Mouse (Mus musculus) stomach, postnatal 0 days (tissue): ENCODE data around the gene Cck. TPM values are rescaled to one million over a fixed set of nuclear protein-coding genes. Genes with fewer than 3 reads are reported as not detected.

ENCODE experiments used
- ATAC-seq: fragments of 200-750 bp; cut with Nextera tagmentation; 2 replicates; pipeline ENCODE4 v1.8.0; 2017; ENCODE audit not compliant: low FRiP score, low TSS enrichment
- DNase-seq: peaks from one replicate; pipeline ENCODE4 v3.0.0-alpha.2; 2016; ENCODE audit warnings: low spot score
- H3K27ac ChIP-seq: fragments of 300-500 bp; sonication (generic); replicated peaks from 2 replicates; pipeline ENCODE4 v1.5.1; 2014; ENCODE audit warnings: mild to moderate bottlenecking, control low read depth
- H3K27me3 ChIP-seq: fragments of 300-500 bp; sonication (generic); 2 replicates; pipeline ENCODE4 v1.6.1; 2014; ENCODE audit warnings: low read length; ENCODE audit not compliant: control insufficient read depth, insufficient read depth
- H3K36me3 ChIP-seq: fragments of 300-500 bp; sonication (generic); 2 replicates; pipeline ENCODE4 v1.6.1; 2014; ENCODE audit warnings: low read length, mixed read lengths; ENCODE audit not compliant: control insufficient read depth, insufficient read depth
- H3K4me1 ChIP-seq: fragments of 300-500 bp; sonication (generic); replicated peaks from 2 replicates; pipeline ENCODE4 v1.6.1; 2014; ENCODE audit warnings: antibody characterized with exemption; ENCODE audit not compliant: control insufficient read depth, insufficient read depth
- H3K4me2 ChIP-seq: fragments of 300-500 bp; sonication (generic); replicated peaks from 2 replicates; pipeline ENCODE4 v1.6.1; 2014; ENCODE audit warnings: low read depth, mild to moderate bottlenecking, control low read depth, moderate library complexity
- H3K4me3 ChIP-seq: fragments of 300-500 bp; sonication (generic); 2 replicates; pipeline ENCODE4 v1.5.1; 2014; ENCODE audit warnings: low read depth, low read length, control low read depth
- H3K9ac ChIP-seq: fragments of 300-500 bp; sonication (generic); 2 replicates; pipeline ENCODE4 v1.6.1; 2014; ENCODE audit warnings: mild to moderate bottlenecking, low read length, control low read depth, mixed read lengths
- H3K9me3 ChIP-seq: fragments of 300-500 bp; sonication (generic); 2 replicates; pipeline ENCODE4 v1.6.1; 2016; ENCODE audit warnings: low read length; ENCODE audit not compliant: control insufficient read depth
- CTCF ChIP-seq: IDR thresholded peaks from 2 replicates; pipeline ENCODE4 v1.5.1; 2016; ENCODE audit warnings: antibody characterized with exemption, low read depth, mild to moderate bottlenecking, moderate library complexity
- EP300 ChIP-seq: optimal IDR thresholded peaks from 2 replicates; pipeline ENCODE3; 2016; ENCODE audit warnings: antibody characterized with exemption
- WGBS: fragments of 180-500 bp; shearing (Covaris S2); extraction: QIAGEN DNeasy Blood & Tissue Kit; methylation state at CpG from one replicate; pipeline ENCODE4 v1.1.7; 2014; 5-methylcytosine and 5-hydroxymethylcytosine counted together
- polyA plus RNA-seq: library from polyadenylated mRNA; unstranded; fragments of >200 nt; fragmentation: Nextera tagmentation; extraction: Ambion mirVana; gene quantifications from 2 replicates; pipeline ENCODE4 v1.2.1, GENCODE M21; 2015

Gene Cck
- polyA plus RNA-seq, 1 experiment from 2014 or later: 2.4 TPM

GRCm38 (mm10) chr9:121491592-121492240 lies 3.8 kb downstream of the Cck start:
- H3K36me3 ChIP-seq: no peaks in the 10 kb centered on the region
- TF ChIP-seq CTCF (no peak), EP300 (no peak)
- H3K4me3 ChIP-seq: no peak overlapping the region
- H3K27me3 ChIP-seq: peaks cover 5% of the 10 kb centered on the region; the same call in 1 of the 2 replicates
- 74% methylated on average over 11 of the region's 11 CpGs for WGBS
- no peak overlapping the region for H3K27ac ChIP-seq
- DNase-seq (no peak), ATAC-seq (no peak)
- H3K9me3 ChIP-seq: no peaks in the 10 kb centered on the region
- H3K4me2 ChIP-seq: no peak overlapping the region
- H3K4me1 ChIP-seq: no peaks in the 10 kb centered on the region
- H3K9ac ChIP-seq: no peak overlapping the region

GRCm38 (mm10) chr9:121487216-121487615 lies 8.3 kb downstream of the Cck start:
- no peaks in the 10 kb centered on the region for H3K9me3 ChIP-seq
- DNase-seq (no peak), ATAC-seq (no peak)
- WGBS: 61% methylated on average over 7 of the region's 7 CpGs
- H3K9ac ChIP-seq: no peak overlapping the region
- TF ChIP-seq CTCF: no peak
- no peak for TF ChIP-seq EP300
- H3K36me3 ChIP-seq: no peaks in the 10 kb centered on the region
- H3K4me2 ChIP-seq: no peak overlapping the region
- no peaks in the 10 kb centered on the region for H3K4me1 ChIP-seq
- peaks cover 2% of the 10 kb centered on the region; the same call in 1 of the 2 replicates for H3K27me3 ChIP-seq
- no peak overlapping the region for H3K27ac ChIP-seq
- no peak overlapping the region for H3K4me3 ChIP-seq

- 18% methylated on average over 5 of the region's 5 CpGs for WGBS
- TF ChIP-seq CTCF (peak; percentile 98), EP300 (no peak)
These were observed 16.0 kb downstream of the Cck start for GRCm38 (mm10) chr9:121479453-121479852.

GRCm38 (mm10) chr9:121477305-121477911 lies 18.1 kb downstream of the Cck start:
- Histone ChIP-seq H3K4me2 (peak overlapping the region; percentile 45), H3K9me3 (no peaks in the 10 kb centered on the region), H3K27ac (no peak overlapping the region), H3K27me3 (no peaks in the 10 kb centered on the region), H3K4me1 (no peaks in the 10 kb centered on the region), H3K36me3 (peaks cover 10% of the 10 kb centered on the region), H3K4me3 (peak overlapping the region; percentile 19; the same call in 1 of the 2 replicates), H3K9ac (no peak overlapping the region; the same call in 1 of the 2 replicates)
- 9% methylated on average over 15 of the region's 15 CpGs for WGBS
- DNase-seq (peak; percentile 69), ATAC-seq (peak; percentile 11; the same call in 1 of the 2 replicates)
- TF ChIP-seq EP300: no peak
- peak; percentile 87 for TF ChIP-seq CTCF

More at GRCm38 (mm10) chr9:121479453-121479852, 16.0 kb downstream of the Cck start:
- Histone ChIP-seq H3K9me3 (no peaks in the 10 kb centered on the region), H3K9ac (no peak overlapping the region), H3K4me1 (no peaks in the 10 kb centered on the region), H3K36me3 (0 out of 2 replicates have a peak, but pooled peaks cover under 1% of the 10 kb centered on the region), H3K27me3 (no peaks in the 10 kb centered on the region), H3K27ac (no peak overlapping the region), H3K4me3 (no peak overlapping the region), H3K4me2 (no peak overlapping the region)
- ATAC-seq: peak; percentile 50
- DNase-seq: peak; percentile 67

GRCm38 (mm10) chr9:121475488-121476452 lies 19.7 kb downstream of the Cck start:
- Histone ChIP-seq H3K4me3 (no peak overlapping the region), H3K4me1 (no peaks in the 10 kb centered on the region), H3K9ac (no peak overlapping the region), H3K9me3 (no peaks in the 10 kb centered on the region), H3K27ac (no peak overlapping the region), H3K36me3 (peaks cover 12% of the 10 kb centered on the region), H3K27me3 (no peaks in the 10 kb centered on the region), H3K4me2 (no peak overlapping the region)
- no peak for ATAC-seq
- no peak for DNase-seq
- TF ChIP-seq CTCF (no peak), EP300 (no peak)
- 76% methylated on average over 16 of the region's 16 CpGs for WGBS
